Mouse (Mus musculus) testis, adult 2 months (tissue): ENCODE data around the gene Rnf168.

Source experiments
- CTCF ChIP-seq: fragments of 200-500 bp; IDR thresholded peaks from 2 replicates; pipeline ENCODE4 v1.5.1; 2012; ENCODE audit warnings: low read depth, mild to moderate bottlenecking, inconsistent platforms, low read length, moderate library complexity; ENCODE audit not compliant: control insufficient read depth, insufficient read depth, insufficient replicate concordance
- POLR2A ChIP-seq: fragments of 200-500 bp; IDR thresholded peaks from 2 replicates; pipeline ENCODE4 v1.6.1; 2012; ENCODE audit warnings: low read depth, mild to moderate bottlenecking, inconsistent platforms, low read length, moderate library complexity; ENCODE audit not compliant: control insufficient read depth

DNA sequence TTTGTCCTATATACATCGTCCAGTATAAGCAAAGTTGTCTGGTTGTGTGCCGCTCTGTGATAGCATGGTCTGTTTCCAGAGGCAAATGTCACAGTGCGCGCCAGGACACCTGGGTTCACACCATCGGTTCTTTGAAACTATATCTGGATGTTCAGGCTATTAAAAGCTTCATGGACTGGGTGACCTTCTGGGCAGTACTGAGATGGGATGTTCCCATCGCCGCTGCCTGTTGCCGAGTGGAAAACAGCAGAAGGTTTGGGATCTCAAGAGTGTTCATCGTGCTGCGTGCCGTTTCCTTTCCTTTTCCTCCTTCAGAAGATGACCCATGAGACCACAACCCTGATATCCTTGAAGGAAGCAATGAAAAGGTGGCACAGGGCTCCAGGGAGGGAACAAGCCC lies 6.0 kb upstream of the Rnf168 start, which contains the start of gene Smco1:
- TF ChIP-seq CTCF (no peak), POLR2A (no peak)
